Mouse (Mus musculus) embryonic facial prominence, embryonic 11.5 days (tissue): Measurements from ENCODE around the gene Ppfia4. TPM values are rescaled to one million over a fixed set of nuclear protein-coding genes. Genes with fewer than 3 reads are reported as not detected.

ENCODE experiments used
- ATAC-seq: fragments of 200-750 bp; cut with Nextera tagmentation; replicated peaks from 2 replicates; pipeline ENCODE4 v1.8.0; 2017; ENCODE audit warnings: low read depth; ENCODE audit not compliant: insufficient number of reproducible peaks, low FRiP score, low TSS enrichment
- DNase-seq: peaks from one replicate; pipeline ENCODE4 v3.0.0-alpha.2; 2015; ENCODE audit warnings: low spot score
- H3K27ac ChIP-seq: fragments of 300-500 bp; sonication (generic); replicated peaks from 2 replicates; pipeline ENCODE4 v1.5.1; 2014; ENCODE audit warnings: mild to moderate bottlenecking, low read depth, low read length, control low read depth
- H3K27me3 ChIP-seq: fragments of 300-500 bp; sonication (generic); 2 replicates; pipeline ENCODE4 v1.6.1; 2014; ENCODE audit warnings: mild to moderate bottlenecking, low read length, moderate library complexity, mixed read lengths; ENCODE audit not compliant: control insufficient read depth, insufficient read depth
- H3K36me3 ChIP-seq: fragments of 300-500 bp; sonication (generic); replicated peaks from 2 replicates; pipeline ENCODE4 v1.6.1; 2014; ENCODE audit warnings: low read depth, mild to moderate bottlenecking, low read length, moderate library complexity, mixed read lengths; ENCODE audit not compliant: control insufficient read depth, insufficient read depth
- H3K4me1 ChIP-seq: fragments of 300-500 bp; sonication (generic); 2 replicates; pipeline ENCODE4 v1.6.1; 2014; ENCODE audit warnings: low read length, mixed read lengths; ENCODE audit not compliant: control insufficient read depth, insufficient read depth
- H3K4me2 ChIP-seq: fragments of 300-500 bp; sonication (generic); 2 replicates; pipeline ENCODE4 v1.6.1; 2014; ENCODE audit warnings: low read depth, mild to moderate bottlenecking, control low read depth, low read length, moderate library complexity
- H3K4me3 ChIP-seq: fragments of 300-500 bp; sonication (generic); 2 replicates; pipeline ENCODE4 v1.5.1; 2014; ENCODE audit warnings: low read depth, low read length, control low read depth
- H3K9ac ChIP-seq: fragments of 300-500 bp; sonication (generic); replicated peaks from 2 replicates; pipeline ENCODE4 v1.6.1; 2014; ENCODE audit warnings: mild to moderate bottlenecking, control low read depth, low read length
- H3K9me3 ChIP-seq: fragments of 300-500 bp; sonication (generic); replicated peaks from 2 replicates; pipeline ENCODE4 v1.6.1; 2016; ENCODE audit warnings: mild to moderate bottlenecking, low read length, inconsistent platforms, mixed read lengths; ENCODE audit not compliant: control insufficient read depth
- WGBS: fragments of 180-500 bp; shearing (Covaris S2); extraction: QIAGEN DNeasy Blood & Tissue Kit; methylation state at CpG from one replicate; pipeline ENCODE4 v1.1.7; 2014; 5-methylcytosine and 5-hydroxymethylcytosine counted together
- polyA plus RNA-seq: library from polyadenylated mRNA; unstranded; fragments of >200 nt; fragmentation: Nextera tagmentation; extraction: Ambion mirVana; gene quantifications from 2 replicates; pipeline ENCODE4 v1.2.1, GENCODE M21; 2014

Ppfia4 gene
- polyA plus RNA-seq, 1 experiment from 2014 or later, result 2.2 TPM

GRCm38 (mm10) chr1:134304940-134305339 lies 27.8 kb downstream of the Ppfia4 start:
- no peak overlapping the region for H3K4me2 ChIP-seq

GRCm38 (mm10) chr1:134302568-134303238 lies 30.0 kb downstream of the Ppfia4 start:
- ATAC-seq (no peak), DNase-seq (peak; percentile 65)
- no peak overlapping the region for H3K4me3 ChIP-seq
- 0 out of 2 replicates have a peak, but pooled peaks cover 4% of the 10 kb centered on the region for H3K9me3 ChIP-seq
- H3K4me2 ChIP-seq, result no peak overlapping the region
- peak overlapping the region; percentile 62; the same call in 1 of the 2 replicates for H3K27ac ChIP-seq
- no peaks in the 10 kb centered on the region for H3K36me3 ChIP-seq
- H3K9ac ChIP-seq, result no peak overlapping the region
- H3K27me3 ChIP-seq, result peaks cover 24% of the 10 kb centered on the region
- whole genome bisulfite sequencing, result 15% methylated on average over 8 of the region's 8 CpGs
- peaks cover 3% of the 10 kb centered on the region for H3K4me1 ChIP-seq

More at GRCm38 (mm10) chr1:134304940-134305339, 27.8 kb downstream of the Ppfia4 start:
- peaks cover 3% of the 10 kb centered on the region for H3K4me1 ChIP-seq
- H3K9ac ChIP-seq, result no peak overlapping the region
- no peak overlapping the region for H3K27ac ChIP-seq
- DNase-seq (no peak), ATAC-seq (no peak)
- H3K27me3 ChIP-seq, result peaks cover 4% of the 10 kb centered on the region
- 90% methylated on average over 9 of the region's 9 CpGs for WGBS
- H3K9me3 ChIP-seq, result 0 out of 2 replicates have a peak, but pooled peaks cover 4% of the 10 kb centered on the region
- no peak overlapping the region for H3K4me3 ChIP-seq
- no peaks in the 10 kb centered on the region for H3K36me3 ChIP-seq

DNA sequence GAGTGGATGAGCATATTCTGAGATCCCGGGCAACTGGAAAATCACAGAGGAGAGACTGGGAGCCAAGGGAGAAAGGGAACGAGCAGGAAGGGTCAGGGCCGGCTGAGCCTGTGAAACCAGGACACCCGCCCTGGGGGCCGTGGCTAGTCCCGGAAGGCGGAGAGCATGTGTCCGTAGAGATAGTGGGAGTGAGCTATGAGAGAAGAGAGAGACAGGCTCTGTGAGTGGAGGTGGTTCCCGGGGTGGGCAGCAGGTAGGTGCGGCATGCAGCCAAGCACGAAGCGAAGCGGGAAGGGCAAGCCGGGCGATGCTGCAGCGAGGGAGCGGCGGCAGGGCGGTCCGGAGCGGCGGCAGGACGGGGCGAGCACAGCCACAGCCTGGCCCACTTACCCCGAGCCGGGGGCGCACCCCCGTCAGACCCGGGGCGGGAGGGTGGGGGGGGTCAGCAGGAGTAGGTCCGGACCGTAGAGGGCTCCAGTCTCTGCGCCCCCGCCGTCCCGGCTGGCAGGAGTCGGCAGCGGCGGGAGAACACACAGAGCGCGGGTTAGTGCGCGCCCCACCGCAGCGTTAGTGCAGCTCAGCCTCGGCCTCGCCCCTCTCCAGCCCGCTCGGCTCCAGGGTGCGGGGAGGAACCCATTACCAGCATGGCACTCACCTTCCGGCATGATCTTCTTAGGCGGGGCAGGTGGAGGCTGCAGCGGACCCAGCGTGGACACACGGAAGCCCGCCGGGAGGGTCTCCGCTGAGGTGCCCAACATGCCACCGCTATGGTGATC lies 33.9 kb downstream of the Ppfia4 start:
- no peak overlapping the region for H3K27ac ChIP-seq
- no peaks in the 10 kb centered on the region for H3K9me3 ChIP-seq
- DNase-seq (peak; percentile 49), ATAC-seq (peak; percentile 78)
- H3K9ac ChIP-seq, result peak overlapping the region; percentile 67
- WGBS, result 2% methylated on average over 45 of the region's 59 CpGs
- peak overlapping the region; percentile 49 for H3K4me3 ChIP-seq
- H3K36me3 ChIP-seq, result no peaks in the 10 kb centered on the region
- H3K4me1 ChIP-seq, result peaks cover 3% of the 10 kb centered on the region
- H3K27me3 ChIP-seq, result peaks cover 24% of the 10 kb centered on the region
- H3K4me2 ChIP-seq, result peak overlapping the region; percentile 99

DNA sequence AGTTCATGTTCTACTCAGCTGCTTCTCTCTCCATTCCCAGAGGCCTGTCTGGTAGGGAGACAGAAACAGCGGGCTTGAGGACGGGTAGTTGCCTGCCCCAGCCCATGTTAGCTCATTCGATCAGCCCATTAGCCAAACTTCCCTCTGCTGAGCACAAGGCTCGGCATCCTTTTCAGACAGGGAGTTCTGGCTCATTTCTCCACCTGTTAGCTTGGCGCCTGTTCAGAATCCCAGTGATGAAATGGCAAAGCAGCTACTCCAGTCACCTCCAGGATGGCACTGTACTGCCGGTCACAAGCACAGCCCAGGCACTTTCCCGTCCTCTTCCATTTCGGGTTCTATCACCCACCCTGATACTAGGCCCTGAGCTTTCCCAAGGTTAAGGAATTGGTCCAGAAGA lies 35.5 kb downstream of the Ppfia4 start:
- Histone ChIP-seq H3K4me3 (no peak overlapping the region), H3K27ac (no peak overlapping the region), H3K9ac (no peak overlapping the region), H3K4me2 (no peak overlapping the region), H3K36me3 (no peaks in the 10 kb centered on the region), H3K27me3 (peaks cover 24% of the 10 kb centered on the region), H3K9me3 (no peaks in the 10 kb centered on the region), H3K4me1 (no peaks in the 10 kb centered on the region; the same call in 1 of the 2 replicates)
- ATAC-seq, result no peak
- 86% methylated on average over 8 of the region's 8 CpGs for WGBS
- no peak for DNase-seq

GRCm38 (mm10) chr1:134293738-134294604 lies 38.8 kb downstream of the Ppfia4 start:
- Histone ChIP-seq H3K4me2 (no peak overlapping the region), H3K4me1 (peaks cover 10% of the 10 kb centered on the region), H3K4me3 (no peak overlapping the region), H3K9me3 (no peaks in the 10 kb centered on the region), H3K27me3 (peaks cover 12% of the 10 kb centered on the region), H3K36me3 (no peaks in the 10 kb centered on the region), H3K27ac (no peak overlapping the region), H3K9ac (no peak overlapping the region)
- WGBS, result 57% methylated on average over 3 of the region's 3 CpGs
- DNase-seq (no peak), ATAC-seq (no peak)

DNA sequence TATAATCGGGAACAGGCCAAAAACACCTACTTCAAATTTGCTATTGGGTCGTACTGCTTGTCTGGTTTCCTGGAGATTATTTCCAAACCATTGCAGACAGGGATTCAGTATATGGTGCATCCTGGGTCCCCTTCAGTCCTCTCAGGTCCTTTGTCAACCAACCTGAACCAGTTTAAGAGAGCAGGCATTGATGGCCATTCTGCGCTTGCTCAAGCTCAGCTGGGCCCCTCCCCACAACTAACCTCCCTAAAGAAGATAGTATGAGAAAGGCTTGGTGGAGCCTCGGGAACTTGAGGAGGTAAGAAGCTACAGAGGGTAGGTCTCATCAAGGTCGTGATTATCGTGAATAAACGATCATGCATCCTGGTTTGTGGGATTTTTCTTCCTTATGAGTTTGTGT lies 39.5 kb downstream of the Ppfia4 start:
- H3K4me1 ChIP-seq, result peaks cover 10% of the 10 kb centered on the region
- ATAC-seq, result no peak
- H3K36me3 ChIP-seq, result no peaks in the 10 kb centered on the region
- 85% methylated on average over 7 of the region's 7 CpGs for WGBS
- H3K9me3 ChIP-seq, result no peaks in the 10 kb centered on the region
- H3K27ac ChIP-seq, result no peak overlapping the region
- DNase-seq, result no peak
- no peak overlapping the region for H3K4me2 ChIP-seq
- H3K27me3 ChIP-seq, result peaks cover 6% of the 10 kb centered on the region
- no peak overlapping the region for H3K9ac ChIP-seq
- no peak overlapping the region for H3K4me3 ChIP-seq

- no peak overlapping the region for H3K27ac ChIP-seq
- WGBS, result 43% methylated on average over 9 of the region's 9 CpGs
- no peaks in the 10 kb centered on the region for H3K36me3 ChIP-seq
- H3K4me1 ChIP-seq, result peaks cover 10% of the 10 kb centered on the region
- no peaks in the 10 kb centered on the region for H3K27me3 ChIP-seq
- no peaks in the 10 kb centered on the region for H3K9me3 ChIP-seq
- H3K4me3 ChIP-seq, result no peak overlapping the region
- H3K9ac ChIP-seq, result no peak overlapping the region
- no peak for ATAC-seq
- DNase-seq, result peak; percentile 15
- H3K4me2 ChIP-seq, result no peak overlapping the region
Measured at GRCm38 (mm10) chr1:134292601-134293000, 40.1 kb downstream of the Ppfia4 start.
